Mouse (Mus musculus) erythroblast, embryonic 14.5 days (primary cell): ENCODE results near the gene Ceacam16.

Source experiments
- GATA1 ChIP-seq: IDR thresholded peaks from 2 replicates; pipeline ENCODE4 v1.6.1; 2012; ENCODE audit warnings: low read length, inconsistent platforms, mixed read lengths
- TAL1 ChIP-seq: IDR thresholded peaks from 3 replicates; pipeline ENCODE4 v1.6.1; 2012; ENCODE audit warnings: low read length, inconsistent platforms, mixed read lengths

- TF ChIP-seq GATA1 (no peak), TAL1 (no peak)
Measured at GRCm38 (mm10) chr7:19815296-19816223, 45.5 kb downstream of the Ceacam16 start.
